Mouse (Mus musculus): ENCODE data around the gene Crebl2. TPM values are rescaled to one million over a fixed set of nuclear protein-coding genes. Genes with fewer than 3 reads are reported as not detected.
A peak's percentile ranks its signal among the peaks of the same experiment; 100 is the strongest.

Gene Crebl2
- 2.1 and 2.4 TPM in 2 replicates for polyA plus RNA-seq (2015; fragmentation: Nextera tagmentation; extraction: Ambion mirVana)

DNA sequence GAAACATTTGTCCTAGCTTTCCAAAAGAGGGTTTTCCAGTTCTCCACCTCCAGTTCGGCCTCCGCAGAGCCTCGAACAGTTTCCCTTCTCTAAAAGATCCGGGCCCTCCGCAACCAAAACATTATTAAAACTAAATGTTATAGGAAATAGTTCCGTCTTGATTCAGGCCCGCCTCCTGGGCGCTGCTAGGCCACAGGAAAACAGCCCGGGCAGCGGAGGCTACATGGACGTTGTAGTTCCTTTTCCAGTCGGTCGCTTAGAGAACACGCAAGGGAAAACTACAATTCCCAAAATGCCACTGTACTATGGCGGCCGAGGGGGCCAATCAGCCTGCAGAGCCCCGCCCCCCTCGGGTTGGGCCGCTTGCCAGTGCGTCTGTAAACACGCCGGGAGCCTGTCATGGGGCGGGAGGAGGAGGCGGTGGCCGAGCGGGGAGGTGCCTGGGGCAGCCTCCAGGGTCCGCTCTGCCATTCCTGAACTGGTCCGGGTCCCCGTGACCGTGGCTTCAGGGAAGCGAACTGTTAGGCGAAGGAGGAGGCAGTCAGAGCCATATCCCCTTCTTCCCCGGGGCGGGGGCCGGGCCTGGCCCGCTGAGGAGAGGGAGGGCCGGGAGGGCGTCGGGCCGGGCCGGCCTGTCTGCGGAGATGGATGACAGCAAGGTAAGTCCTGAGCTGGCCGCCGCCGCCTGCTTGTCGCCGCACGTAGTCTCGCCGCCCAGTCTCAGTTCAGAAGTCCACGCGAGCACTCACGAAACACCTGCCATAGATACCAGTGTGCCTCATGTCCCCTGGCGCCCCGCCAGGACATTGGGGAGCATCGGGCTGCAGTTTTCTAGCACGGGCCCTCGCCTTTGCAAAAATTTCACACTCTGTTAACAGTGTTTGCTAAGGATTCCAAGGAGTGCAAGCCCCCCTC is at the start of gene Crebl2:
Gene Crebl2, plus strand, starts transcription at position 369 of the 915 bp plus-strand sequence.
- Histone ChIP-seq H3K4me3 (replicated peaks) (peak within 1 kb of the TSS; percentile 84), H3K9me3 (replicated peaks) (no peaks in the 10 kb centered on the region), H3K27ac (replicated peaks) (peak within 1 kb of the TSS; percentile 98), H3K27me3 (no peaks in the 10 kb centered on the region), H3K4me2 (peak within 1 kb of the TSS; percentile 87), H3K36me3 (replicated peaks) (no peaks in the 10 kb centered on the region), H3K4me1 (replicated peaks) (peaks cover 59% of the 10 kb centered on the region), H3K9ac (peak within 1 kb of the TSS; percentile 89)
- WGBS (ENCODE audit: insufficient replicate concordance) = under 1% methylated on average over 57 of the region's 58 CpGs
- peak; percentile 96 for ATAC-seq (ENCODE audit: insufficient read depth)

DNA sequence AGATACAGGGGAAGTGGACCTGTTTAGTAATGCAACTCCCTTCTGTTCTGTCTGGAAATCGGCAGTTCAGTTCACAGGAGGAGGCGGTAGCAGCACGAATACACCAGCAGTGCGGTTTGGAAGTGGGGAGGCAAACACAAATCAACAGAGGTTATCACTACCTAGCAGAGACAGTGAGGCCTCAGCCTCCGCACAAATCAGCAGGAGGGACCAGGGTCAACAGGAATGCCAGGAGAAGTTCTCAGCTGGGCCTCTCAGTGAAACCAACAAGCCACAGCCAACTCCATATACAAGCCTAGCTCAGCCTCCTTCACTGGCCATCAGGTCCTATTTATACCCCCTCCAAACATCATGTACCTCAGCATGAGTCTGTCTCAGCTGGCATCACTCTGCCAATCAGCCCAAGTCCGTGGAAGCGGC is 48.5 kb upstream of the Crebl2 start:
- Histone ChIP-seq H3K36me3 (replicated peaks) (no peaks in the 10 kb centered on the region), H3K9me3 (replicated peaks) (no peaks in the 10 kb centered on the region), H3K27ac (replicated peaks) (peak overlapping the region; percentile 82), H3K4me3 (replicated peaks) (peak overlapping the region; percentile 42), H3K9ac (peak overlapping the region; percentile 22; the same call in 1 of the 2 replicates), H3K27me3 (no peaks in the 10 kb centered on the region), H3K4me1 (replicated peaks) (peaks cover 47% of the 10 kb centered on the region), H3K4me2 (peak overlapping the region; percentile 55)
- peak; percentile 93 for ATAC-seq (ENCODE audit: insufficient read depth)
- 41% methylated on average over 7 of the region's 7 CpGs for WGBS (ENCODE audit: insufficient replicate concordance)

DNA sequence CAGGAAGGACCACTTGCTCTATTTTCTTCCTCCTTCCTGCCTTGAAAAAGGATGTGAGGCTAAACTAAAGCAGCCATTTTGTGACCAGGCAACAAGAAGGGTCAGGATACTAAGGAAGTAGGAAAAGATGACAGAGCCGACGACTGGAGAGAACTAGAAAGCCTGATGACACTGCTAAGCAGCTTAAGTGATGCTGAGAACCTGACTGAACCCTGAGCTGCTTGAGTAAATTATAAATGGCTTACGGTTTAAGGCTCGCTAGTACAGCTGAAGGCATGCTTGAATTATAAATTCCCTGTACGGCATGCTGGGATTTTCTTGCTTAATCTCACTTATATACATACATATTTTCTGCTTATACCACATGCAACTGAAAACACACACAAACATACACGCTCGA is 47.1 kb upstream of the Crebl2 start:
- H3K4me1 ChIP-seq (replicated peaks) = peaks cover 52% of the 10 kb centered on the region
- no peak overlapping the region for H3K9ac ChIP-seq
- no peaks in the 10 kb centered on the region for H3K27me3 ChIP-seq
- no peaks in the 10 kb centered on the region for H3K9me3 ChIP-seq (replicated peaks)
- WGBS (ENCODE audit: insufficient replicate concordance) = 82% methylated on average over 7 of the region's 7 CpGs
- H3K4me2 ChIP-seq = no peak overlapping the region
- no peak overlapping the region for H3K4me3 ChIP-seq (replicated peaks)
- H3K27ac ChIP-seq (replicated peaks) = peak overlapping the region; percentile 82; the same call in 1 of the 2 replicates
- ATAC-seq (ENCODE audit: insufficient read depth) = no peak
- no peaks in the 10 kb centered on the region for H3K36me3 ChIP-seq (replicated peaks)

DNA sequence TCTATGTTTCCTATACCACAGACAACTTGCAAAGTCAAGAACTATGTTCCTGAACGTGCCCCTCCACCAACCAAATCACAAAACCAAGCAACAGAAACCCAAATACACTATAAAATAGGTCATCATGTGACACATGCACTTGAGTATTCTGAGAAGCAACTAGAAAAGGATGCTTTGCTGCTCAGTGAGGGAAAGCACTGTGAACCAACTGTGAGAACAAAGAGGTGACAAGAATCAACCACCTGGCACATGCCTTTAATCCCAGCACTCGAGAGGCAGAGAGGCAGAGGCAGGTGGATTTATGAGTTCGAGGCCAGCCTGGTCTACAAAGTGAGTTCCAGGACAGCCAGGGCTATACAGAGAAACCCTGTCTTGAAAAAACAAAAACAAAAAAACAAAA is 43.5 kb upstream of the Crebl2 start:
- ATAC-seq (ENCODE audit: insufficient read depth) = no peak
- Histone ChIP-seq H3K9me3 (replicated peaks) (no peaks in the 10 kb centered on the region), H3K27me3 (no peaks in the 10 kb centered on the region), H3K4me3 (replicated peaks) (no peak overlapping the region), H3K36me3 (replicated peaks) (no peaks in the 10 kb centered on the region), H3K4me1 (replicated peaks) (peaks cover 56% of the 10 kb centered on the region), H3K4me2 (no peak overlapping the region), H3K9ac (no peak overlapping the region), H3K27ac (replicated peaks) (no peak overlapping the region)
- WGBS (ENCODE audit: insufficient replicate concordance) = 65% methylated on average over 3 of the region's 3 CpGs

DNA sequence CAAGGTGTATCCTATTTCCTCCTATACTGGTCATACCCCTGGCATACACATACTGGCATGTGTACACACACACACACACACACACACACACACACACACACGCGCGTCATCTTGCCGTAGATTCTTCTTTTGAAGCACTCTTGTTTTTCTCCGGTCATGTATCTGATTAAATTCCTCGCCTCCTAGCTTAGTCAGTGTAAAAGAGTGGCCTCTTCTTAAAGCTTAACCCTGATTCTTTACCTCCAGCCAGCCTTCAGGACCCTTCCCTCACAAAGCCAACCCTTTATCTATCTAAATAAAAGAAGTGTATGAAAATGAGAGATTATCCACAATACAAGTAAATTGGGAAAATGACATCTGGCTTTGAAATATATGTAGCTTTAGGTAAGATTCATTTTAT is 40.9 kb upstream of the Crebl2 start:
- Histone ChIP-seq H3K27me3 (no peaks in the 10 kb centered on the region; the same call in 1 of the 2 replicates), H3K4me1 (replicated peaks) (peaks cover 52% of the 10 kb centered on the region), H3K4me2 (no peak overlapping the region), H3K27ac (replicated peaks) (no peak overlapping the region), H3K9me3 (replicated peaks) (no peaks in the 10 kb centered on the region), H3K4me3 (replicated peaks) (no peak overlapping the region), H3K9ac (no peak overlapping the region), H3K36me3 (replicated peaks) (no peaks in the 10 kb centered on the region)
- 85% methylated on average over 6 of the region's 6 CpGs for WGBS (ENCODE audit: insufficient replicate concordance)
- ATAC-seq (ENCODE audit: insufficient read depth) = no peak

DNA sequence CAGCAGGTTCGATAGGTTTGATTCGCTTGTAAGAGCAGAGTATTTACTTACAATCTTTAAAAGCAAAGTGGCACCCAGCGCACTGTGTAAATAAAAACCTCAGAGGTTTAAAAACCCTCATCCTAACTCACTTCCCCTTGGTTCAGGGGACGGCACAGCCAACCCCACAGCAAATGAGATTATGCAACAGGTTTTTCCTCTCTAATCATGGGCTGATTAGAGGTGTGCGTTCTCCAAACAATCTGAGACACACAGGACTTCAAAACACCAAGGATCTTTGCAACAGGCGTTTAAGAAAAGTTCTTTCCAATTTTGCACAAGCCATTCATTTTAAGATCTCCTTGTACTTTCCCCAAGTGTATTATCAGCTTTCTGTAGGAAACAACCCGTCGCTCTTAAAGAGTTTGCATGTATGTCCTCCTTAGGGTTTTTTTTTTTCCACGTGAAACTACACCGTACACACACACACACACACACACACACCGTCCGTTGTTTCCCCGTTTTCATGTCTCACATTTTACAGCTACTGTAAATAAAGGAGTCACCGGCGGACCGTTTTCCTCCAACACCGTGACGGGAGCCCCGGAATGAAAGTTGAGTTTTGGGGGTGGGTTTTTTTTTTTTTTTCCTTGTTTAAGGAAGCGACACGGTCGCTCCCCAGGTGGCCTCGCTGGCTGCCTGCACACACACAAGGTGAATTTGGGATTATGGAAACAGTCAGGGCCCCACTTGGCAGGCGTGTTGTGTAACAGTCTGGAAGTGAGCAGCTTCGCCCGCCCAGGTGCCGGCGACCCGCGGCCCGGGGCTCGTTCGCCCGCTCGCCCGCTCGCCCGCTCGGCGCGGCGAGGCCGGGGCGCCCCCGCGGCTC is 38.5 kb upstream of the Crebl2 start:
- H3K4me2 ChIP-seq = peak overlapping the region; percentile 89
- under 1% methylated on average over 39 of the region's 46 CpGs for WGBS (ENCODE audit: insufficient replicate concordance)
- ATAC-seq (ENCODE audit: insufficient read depth) = no peak

DNA sequence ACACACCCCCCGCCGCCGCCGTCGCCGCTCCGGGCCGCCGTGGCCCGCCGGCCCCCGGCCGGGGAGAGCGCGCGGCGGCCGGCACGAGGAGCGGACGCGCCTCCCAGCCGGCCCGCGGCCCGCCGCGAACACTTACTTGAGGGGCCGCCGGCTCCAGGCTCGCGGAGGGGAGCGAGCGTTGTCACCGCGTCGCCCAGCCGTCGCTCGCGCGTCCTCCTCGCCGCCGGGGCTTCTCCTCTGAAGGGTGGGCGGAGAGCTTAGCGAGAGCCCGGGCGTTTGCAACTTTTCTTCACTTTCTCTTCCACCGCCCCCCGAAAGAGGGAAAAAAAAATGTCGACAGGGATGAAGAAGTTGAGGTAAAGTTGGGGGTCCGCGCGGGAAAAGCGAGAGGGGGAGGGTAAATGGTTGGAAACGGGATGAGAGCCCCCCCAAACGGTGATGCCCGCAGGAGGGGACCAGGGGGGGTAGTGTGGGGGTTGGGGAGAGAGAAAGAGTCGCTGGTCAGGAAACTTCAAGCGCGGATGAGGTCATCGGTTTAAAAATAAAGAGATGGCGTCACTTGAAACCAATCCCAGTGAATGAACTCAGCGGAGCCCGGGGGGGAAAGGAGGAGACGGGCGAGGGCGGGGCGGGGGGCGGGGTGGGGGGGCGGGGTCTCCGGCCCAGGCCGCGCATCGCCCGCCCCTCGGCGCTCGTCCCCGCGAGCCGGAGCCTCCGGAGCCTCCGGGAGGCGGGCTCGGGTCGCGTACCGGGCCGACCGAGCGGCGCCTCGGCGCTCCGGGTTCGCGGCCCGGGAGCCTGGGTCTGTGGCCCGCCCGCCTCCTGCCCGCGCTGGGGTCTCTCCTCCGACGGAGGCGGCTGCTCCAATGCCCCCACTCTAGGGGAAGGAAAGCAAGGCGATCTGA is 37.6 kb upstream of the Crebl2 start, which contains the start of gene Dusp16:
Gene Dusp16, minus strand, starts transcription at position 485 of the 905 bp plus-strand sequence.
- Histone ChIP-seq H3K9me3 (replicated peaks) (no peaks in the 10 kb centered on the region), H3K4me1 (replicated peaks) (peaks cover 49% of the 10 kb centered on the region), H3K36me3 (replicated peaks) (no peaks in the 10 kb centered on the region), H3K4me2 (peak within 1 kb of the TSS; percentile 89), H3K4me3 (replicated peaks) (peak within 1 kb of the TSS; percentile 83), H3K27ac (replicated peaks) (peak within 1 kb of the TSS; percentile 90), H3K9ac (peak within 1 kb of the TSS; percentile 95), H3K27me3 (no peaks in the 10 kb centered on the region; the same call in 1 of the 2 replicates)
- under 1% methylated on average over 97 of the region's 108 CpGs for WGBS (ENCODE audit: insufficient replicate concordance)
- ATAC-seq (ENCODE audit: insufficient read depth) = peak; percentile 88

More for the DNA sequence above, 38.5 kb upstream of the Crebl2 start:
- Histone ChIP-seq H3K4me1 (replicated peaks) (peaks cover 52% of the 10 kb centered on the region), H3K9ac (peak overlapping the region; percentile 95), H3K4me3 (replicated peaks) (peak overlapping the region; percentile 83), H3K27ac (replicated peaks) (peak overlapping the region; percentile 90), H3K36me3 (replicated peaks) (no peaks in the 10 kb centered on the region), H3K9me3 (replicated peaks) (no peaks in the 10 kb centered on the region), H3K27me3 (no peaks in the 10 kb centered on the region; the same call in 1 of the 2 replicates)

DNA sequence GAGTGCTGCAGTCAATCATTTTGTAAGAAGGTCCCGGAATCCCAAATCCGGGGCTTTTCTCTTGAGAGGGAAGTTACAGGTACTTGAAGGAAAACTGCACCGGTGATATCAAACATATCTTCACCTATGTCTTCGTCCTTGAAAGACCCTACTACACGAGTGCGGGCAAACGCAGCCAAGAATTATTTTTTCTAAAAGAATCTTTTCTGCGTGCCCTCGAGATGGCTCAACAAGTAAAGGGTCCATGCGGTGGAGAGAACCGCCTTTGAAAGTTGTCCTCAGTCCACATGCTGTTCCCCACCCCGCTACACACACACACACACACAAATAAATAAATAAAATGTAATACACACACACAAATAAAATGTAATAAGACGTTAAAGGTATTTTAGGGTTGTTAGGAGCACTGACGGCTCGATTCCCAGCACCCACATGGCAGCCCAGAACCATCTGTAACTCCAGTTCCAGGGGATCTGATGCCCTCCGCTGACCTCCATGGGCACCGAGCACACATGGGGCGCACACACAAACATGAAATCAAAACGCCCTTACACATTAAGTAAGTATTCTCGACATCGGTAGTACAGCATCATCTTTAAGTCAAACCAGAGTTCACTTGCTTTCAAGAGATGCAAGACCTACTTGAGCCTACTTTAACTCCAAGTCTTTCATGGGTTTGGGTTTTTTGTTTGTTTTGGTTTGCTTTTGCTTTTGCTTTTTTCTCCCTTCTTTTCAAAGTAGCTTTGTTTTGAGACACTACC is 36.7 kb upstream of the Crebl2 start:
- Histone ChIP-seq H3K4me3 (replicated peaks) (peak overlapping the region; percentile 83), H3K9me3 (replicated peaks) (no peaks in the 10 kb centered on the region), H3K9ac (peak overlapping the region; percentile 84), H3K36me3 (replicated peaks) (no peaks in the 10 kb centered on the region), H3K4me2 (peak overlapping the region; percentile 89), H3K4me1 (replicated peaks) (peaks cover 41% of the 10 kb centered on the region), H3K27ac (replicated peaks) (peak overlapping the region; percentile 90), H3K27me3 (no peaks in the 10 kb centered on the region; the same call in 1 of the 2 replicates)
- ATAC-seq (ENCODE audit: insufficient read depth) = no peak
- 38% methylated on average over 21 of the region's 21 CpGs for WGBS (ENCODE audit: insufficient replicate concordance)

DNA sequence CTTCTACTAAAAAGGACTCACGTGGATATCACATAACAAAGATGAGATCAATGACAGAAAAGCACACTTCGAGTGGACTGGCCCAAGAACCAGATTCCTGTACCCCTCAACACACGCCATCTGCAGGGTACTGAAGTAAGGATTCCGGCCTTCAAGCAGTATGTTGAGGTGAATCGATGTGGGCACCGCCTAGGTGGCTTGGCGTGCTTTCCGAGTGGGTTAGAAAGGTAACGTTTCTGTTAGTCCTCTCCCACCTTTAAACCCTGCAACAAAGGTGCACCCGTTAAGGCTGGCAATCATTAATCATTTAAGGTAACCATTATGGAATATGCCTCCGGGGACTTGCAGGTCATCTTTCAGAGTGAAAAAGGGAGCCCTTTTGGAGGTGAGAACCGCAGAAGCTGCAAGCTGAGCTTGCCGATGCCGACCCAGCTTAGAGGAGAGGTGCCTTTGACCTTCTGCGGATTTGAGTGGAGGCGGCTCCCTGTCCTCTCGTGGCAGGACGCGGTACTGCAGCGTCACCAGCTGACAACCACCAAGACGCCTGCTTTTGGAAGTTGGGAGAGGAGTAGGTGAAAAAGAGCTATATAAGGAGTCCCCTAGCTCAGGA is 35.9 kb upstream of the Crebl2 start:
- no peak overlapping the region for H3K27ac ChIP-seq (replicated peaks)
- 13% methylated on average over 21 of the region's 21 CpGs for WGBS (ENCODE audit: insufficient replicate concordance)
- no peak for ATAC-seq (ENCODE audit: insufficient read depth)
- H3K9ac ChIP-seq = no peak overlapping the region
- H3K4me2 ChIP-seq = peak overlapping the region; percentile 89
- peak overlapping the region; percentile 18; the same call in 1 of the 2 replicates for H3K4me3 ChIP-seq (replicated peaks)
- no peaks in the 10 kb centered on the region for H3K9me3 ChIP-seq (replicated peaks)
- no peaks in the 10 kb centered on the region; the same call in 1 of the 2 replicates for H3K27me3 ChIP-seq
- H3K36me3 ChIP-seq (replicated peaks) = no peaks in the 10 kb centered on the region
- H3K4me1 ChIP-seq (replicated peaks) = peaks cover 38% of the 10 kb centered on the region

Measured in liver, embryonic 15.5 days (tissue).